Mouse (Mus musculus) CH12.LX (cell line): ENCODE data around the gene Fxyd3. TPM values are rescaled to one million over a fixed set of nuclear protein-coding genes. Genes with fewer than 3 reads are reported as not detected.

Source experiments
- DNase-seq: peaks from one replicate; pipeline ENCODE4 v3.0.0-alpha.2; 2013; ENCODE audit errors: extremely low read depth
- H3K27ac ChIP-seq: 2 replicates; pipeline ENCODE4 v1.5.1; 2012; ENCODE audit warnings: low read depth, mild to moderate bottlenecking, control low read depth, moderate library complexity; ENCODE audit not compliant: insufficient read depth
- H3K27me3 ChIP-seq: replicated peaks from 2 replicates; pipeline ENCODE3; 2012; ENCODE audit warnings: inconsistent platforms
- H3K36me3 ChIP-seq, 2 experiments: replicated peaks in 1 of 2; 2 replicates each; pipeline versions ENCODE3 to v1.6.1; 2012; ENCODE audit warnings: inconsistent platforms in 1 of 2, low read length in 1 of 2, mild to moderate bottlenecking in 1 of 2, mixed read lengths in 1 of 2, moderate library complexity in 1 of 2; ENCODE audit not compliant: control insufficient read depth in 1 of 2, insufficient read depth in 1 of 2
- H3K4me1 ChIP-seq, 2 experiments: 2 replicates each; pipeline ENCODE4 v1.6.1; 2012; ENCODE audit warnings: inconsistent platforms in 1 of 2, moderate library complexity in 1 of 2; ENCODE audit not compliant: insufficient read depth in 2 of 2, control insufficient read depth in 1 of 2
- H3K4me2 ChIP-seq: 2 replicates; pipeline ENCODE4 v1.6.1; 2012; ENCODE audit warnings: low read depth, mild to moderate bottlenecking, control low read depth; ENCODE audit not compliant: poor library complexity, insufficient read depth, severe bottlenecking
- H3K4me3 ChIP-seq, 3 experiments: fragments of 150-350 bp in 1 of 3; sonication (generic) in 1 of 3; replicated peaks in 1 of 3; 2 replicates each; pipeline versions ENCODE3 to v1.5.1; 2011 to 2012; ENCODE audit warnings: low read depth in 2 of 3, low read length in 2 of 3, mild to moderate bottlenecking in 2 of 3, moderate library complexity in 2 of 3, control low read depth in 1 of 3, improper control_type of control experiment in 1 of 3, inconsistent platforms in 1 of 3, mixed read lengths in 1 of 3; ENCODE audit not compliant: poor library complexity in 1 of 3
- H3K79me2 ChIP-seq: replicated peaks from 2 replicates; pipeline ENCODE4 v1.6.1; 2012; ENCODE audit warnings: mild to moderate bottlenecking, moderate library complexity; ENCODE audit not compliant: control insufficient read depth, poor library complexity, insufficient read depth, severe bottlenecking; ENCODE audit errors: extremely low read depth
- H3K9ac ChIP-seq: 2 replicates; pipeline ENCODE4 v1.6.1; 2012; ENCODE audit warnings: low read depth, mild to moderate bottlenecking, control low read depth, moderate library complexity; ENCODE audit not compliant: insufficient read depth
- H3K9me3 ChIP-seq: replicated peaks from 2 replicates; pipeline ENCODE3; 2012; ENCODE audit warnings: low read length, inconsistent platforms, mixed read lengths
- BHLHE40 ChIP-seq: IDR thresholded peaks from 2 replicates; pipeline ENCODE4 v1.6.1; 2011; ENCODE audit warnings: mild to moderate bottlenecking, low read depth, low read length, improper control_type of control experiment
- ELF1 ChIP-seq: IDR thresholded peaks from 2 replicates; pipeline ENCODE4 v1.6.1; 2014; ENCODE audit warnings: low read depth, mild to moderate bottlenecking, inconsistent platforms, low read length, improper control_type of control experiment
- EP300 ChIP-seq: IDR thresholded peaks from 2 replicates; pipeline ENCODE4 v1.6.1; 2011; ENCODE audit warnings: low read length, improper control_type of control experiment
- KAT2A ChIP-seq: IDR thresholded peaks from 2 replicates; pipeline ENCODE4 v1.6.1; 2012; ENCODE audit warnings: low read length, improper control_type of control experiment, inconsistent platforms; ENCODE audit not compliant: insufficient replicate concordance
- MAX ChIP-seq: IDR thresholded peaks from 2 replicates; pipeline ENCODE4 v1.6.1; 2011; ENCODE audit warnings: low read length, improper control_type of control experiment
- MAZ ChIP-seq: IDR thresholded peaks from 2 replicates; pipeline ENCODE4 v1.6.1; 2012; ENCODE audit warnings: low read depth, mild to moderate bottlenecking, inconsistent platforms, low read length, improper control_type of control experiment, moderate library complexity
- MEF2A ChIP-seq: IDR thresholded peaks from 2 replicates; pipeline ENCODE4 v1.6.1; 2014; ENCODE audit warnings: low read depth, mild to moderate bottlenecking, inconsistent platforms, low read length, improper control_type of control experiment, borderline replicate concordance
- NELFE ChIP-seq: IDR thresholded peaks from 2 replicates; pipeline ENCODE4 v1.6.1; 2011; ENCODE audit warnings: low read depth, low read length, improper control_type of control experiment
- PAX5 ChIP-seq: IDR thresholded peaks from 2 replicates; pipeline ENCODE4 v1.6.1; 2012; ENCODE audit warnings: low read length, inconsistent platforms, mixed read lengths
- SMC3 ChIP-seq: IDR thresholded peaks from 2 replicates; pipeline ENCODE4 v1.6.1; 2011; ENCODE audit warnings: low read depth, low read length, improper control_type of control experiment
- TBP ChIP-seq: conservative IDR thresholded peaks from 2 replicates; pipeline ENCODE4 v1.6.1; 2011; ENCODE audit warnings: low read depth, low read length, improper control_type of control experiment
- TCF12 ChIP-seq: IDR thresholded peaks from 2 replicates; pipeline ENCODE4 v1.6.1; 2014; ENCODE audit warnings: low read depth, mild to moderate bottlenecking, inconsistent platforms, low read length, improper control_type of control experiment
- UBTF ChIP-seq: IDR thresholded peaks from 2 replicates; pipeline ENCODE4 v1.6.1; 2012; ENCODE audit warnings: low read depth, mild to moderate bottlenecking, inconsistent platforms, low read length, improper control_type of control experiment, moderate library complexity
- USF1 ChIP-seq: IDR thresholded peaks from 2 replicates; pipeline ENCODE4 v1.6.1; 2014; ENCODE audit warnings: low read depth, mild to moderate bottlenecking, inconsistent platforms, low read length, improper control_type of control experiment
- USF2 ChIP-seq: conservative IDR thresholded peaks from 2 replicates; pipeline ENCODE4 v1.6.1; 2011; ENCODE audit warnings: low read depth, low read length, improper control_type of control experiment
- ZC3H11A ChIP-seq: IDR thresholded peaks from 2 replicates; pipeline ENCODE4 v1.6.1; 2012; ENCODE audit warnings: low read depth, mild to moderate bottlenecking, inconsistent platforms, low read length, improper control_type of control experiment
- ZNF384 ChIP-seq: IDR thresholded peaks from 2 replicates; pipeline ENCODE4 v1.6.1; 2012; ENCODE audit warnings: low read depth, low read length, improper control_type of control experiment, inconsistent platforms
- dilution Hi-C: fragments of 300-500 bp; cut with MboI; formaldehyde crosslinking; loops from 2 replicates; pipeline ENCODE4 v1.14.3; 2020; ENCODE audit warnings: low sequenced_read_pairs; ENCODE audit not compliant: extremely low pct_unique_long_range_greater_than_20kb, extremely low pct_ligation_motif_present
- in situ Hi-C: fragments of 300-500 bp; cut with MboI; formaldehyde crosslinking; loops from 3 replicates; pipeline ENCODE4 v1.14.3; 2019; ENCODE audit warnings: low sequenced_read_pairs, low pct_ligation_motif_present, low pct_unique_long_range_greater_than_20kb, mixed read lengths
- polyA plus RNA-seq: library from polyadenylated mRNA; unstranded; fragments of >175 nt; gene quantifications from 2 replicates; pipeline ENCODE4 v1.2.1, GENCODE M21; 2012; ENCODE audit warnings: low read depth; ENCODE audit not compliant: insufficient read length
- total RNA-seq, 2 experiments: library from RNA; depleted of rRNA; stranded (reverse); fragments of 300-350 nt in 1 of 2; fragments of >200 nt in 1 of 2; gene quantifications; 2 replicates each; pipeline ENCODE4 v1.2.3; 2012 to 2014

Gene Fxyd3
- total and polyA plus RNA-seq, 3 experiments = not detected

- no peak for TF ChIP-seq BHLHE40
- TF ChIP-seq UBTF = no peak
- no peak for TF ChIP-seq USF2
- 0 out of 2 replicates have a peak, but pooled peaks have one; percentile 11 for TF ChIP-seq TCF12
- no peak for TF ChIP-seq PAX5
- TF ChIP-seq ZNF384 = no peak
- no peak for TF ChIP-seq ZC3H11A
- no peak for TF ChIP-seq ELF1
- no peak for TF ChIP-seq KAT2A
- TF ChIP-seq USF1 = no peak
- peak; percentile 49 for TF ChIP-seq NELFE
- TF ChIP-seq SMC3 = no peak
- 0 out of 2 replicates have a peak, but pooled peaks have one; percentile 46 for TF ChIP-seq MAZ
- TF ChIP-seq EP300 = peak; percentile 34; the same call in 1 of the 2 replicates
Measured at GRCm38 (mm10) chr7:31041662-31042315, 34.7 kb downstream of the Fxyd3 start (continued).

- in situ Hi-C loops = no loop called here
- Histone ChIP-seq H3K79me2 (no peaks in the 10 kb centered on the region), H3K27ac (no peak overlapping the region), H3K4me2 (peak overlapping the region; percentile 48), H3K9ac (peak overlapping the region; percentile 26; the same call in 1 of the 2 replicates), H3K27me3 (peaks cover 18% of the 10 kb centered on the region), H3K9me3 (no peaks in the 10 kb centered on the region), H3K4me1 (peaks cover 3 to 44% of the 10 kb centered on the region in 2 experiments), H3K36me3 (peaks cover 0 to 32% of the 10 kb centered on the region in 2 experiments), H3K4me3 (peak overlapping the region; percentile 58 to 73 (median 71))
- DNase-seq = no peak
- no peak for TF ChIP-seq MAX
- TF ChIP-seq ELF1 = peak; percentile 42; the same call in 1 of the 2 replicates
- TF ChIP-seq TBP = no peak
- dilution Hi-C loops = no loop called here
Measured at GRCm38 (mm10) chr7:31041023-31041407, 35.5 kb downstream of the Fxyd3 start.

- Histone ChIP-seq H3K27ac (no peak overlapping the region), H3K4me3 (peak overlapping the region in 1 of 3 experiments; percentile 73), H3K27me3 (peaks cover 16% of the 10 kb centered on the region), H3K4me1 (peaks cover 3 to 48% of the 10 kb centered on the region in 2 experiments), H3K9me3 (no peaks in the 10 kb centered on the region), H3K9ac (no peak overlapping the region)
- TF ChIP-seq BHLHE40 (0 out of 2 replicates have a peak, but pooled peaks have one; percentile 5), MEF2A (no peak)
- TF ChIP-seq, all 38 proteins: peak for 1
- H3K36me3 ChIP-seq = peaks cover 0 to 38% of the 10 kb centered on the region in 2 experiments
- no peak for DNase-seq
- dilution Hi-C loops = no loop called here
- in situ Hi-C loops = no loop called here
- H3K4me2 ChIP-seq = peak overlapping the region; percentile 48; the same call in 1 of the 2 replicates
- H3K79me2 ChIP-seq = no peaks in the 10 kb centered on the region
Measured at GRCm38 (mm10) chr7:31040281-31041022, 36.1 kb downstream of the Fxyd3 start.
